Mouse (Mus musculus): ENCODE measurements at regions not wholly inside any gene's neighbourhood (a gene's known extent, or its start where the extent isn't known, plus 50 kb on each side); places are given as distances from the start of the nearest gene placed in this dataset.

DNA sequence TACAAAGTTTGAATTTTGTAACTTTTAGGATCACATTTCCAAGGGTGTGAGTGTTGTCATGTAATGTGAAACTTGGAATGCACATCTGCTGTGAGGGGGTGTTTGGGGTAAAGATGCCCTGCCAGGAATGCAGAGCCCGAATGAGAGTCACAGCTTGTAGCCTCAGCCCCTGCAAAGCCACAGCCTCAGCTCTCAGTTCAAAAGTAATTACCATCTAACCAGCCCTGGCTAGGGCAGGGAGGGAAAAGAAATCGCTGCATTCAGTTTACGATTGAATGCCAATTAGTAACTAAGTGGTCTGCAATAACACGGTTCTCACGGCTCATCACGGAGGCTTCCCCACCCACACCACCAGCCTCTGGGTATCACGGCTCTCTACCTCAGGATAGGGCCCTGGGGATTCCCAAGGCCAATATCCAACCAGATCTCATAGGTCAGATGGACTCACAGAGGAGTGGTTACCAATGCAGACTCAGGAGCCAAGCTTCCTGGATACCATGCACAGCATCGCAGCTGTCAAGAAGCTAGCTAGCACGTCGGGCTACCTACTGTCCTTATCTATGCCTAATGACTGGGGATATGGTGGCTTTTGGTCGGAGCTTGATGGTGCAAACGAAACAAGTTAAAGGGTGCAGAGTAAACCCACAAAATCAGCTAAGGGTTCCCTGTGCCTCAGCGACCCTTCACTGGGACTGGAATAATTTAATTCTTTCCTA lies 275.0 kb downstream of the Setd4 start:
- TF ChIP-seq CTCF (IDR thresholded peaks at IDR 0.05; ENCODE audit: low read depth, low read length) (no peak), GATA1 (IDR thresholded peaks at IDR 0.05; ENCODE audit: borderline replicate concordance, low read length) (no peak)
